Mouse (Mus musculus): Measurements from ENCODE around the gene Get4.

Gene Get4

GRCm38 (mm10) chr5:139285383-139286067 lies 33.4 kb downstream of the Get4 start:
- DNase-seq = no peak

GRCm38 (mm10) chr5:139286142-139286941 lies 34.2 kb downstream of the Get4 start:
- no peak for DNase-seq

GRCm38 (mm10) chr5:139287099-139287498 lies 35.0 kb downstream of the Get4 start:
- no peak for DNase-seq

GRCm38 (mm10) chr5:139287787-139288186 lies 35.7 kb downstream of the Get4 start:
- no peak for DNase-seq

- DNase-seq = no peak
Observed at GRCm38 (mm10) chr5:139288591-139288990, 36.5 kb downstream of the Get4 start.

GRCm38 (mm10) chr5:139290467-139291259 lies 38.5 kb downstream of the Get4 start:
- DNase-seq = no peak

GRCm38 (mm10) chr5:139291811-139292560 lies 39.9 kb downstream of the Get4 start:
- DNase-seq = no peak

- no peak for DNase-seq
Observed at GRCm38 (mm10) chr5:139294089-139294488, 42.0 kb downstream of the Get4 start.

GRCm38 (mm10) chr5:139297092-139297491 lies 45.0 kb downstream of the Get4 start:
- no peak for DNase-seq

- no peak for DNase-seq
Observed at GRCm38 (mm10) chr5:139297745-139298144, 45.6 kb downstream of the Get4 start.

- DNase-seq = no peak
Observed at GRCm38 (mm10) chr5:139302101-139302500, 50.0 kb downstream of the Get4 start.

- no peak for DNase-seq
Observed at GRCm38 (mm10) chr5:139303646-139304061, 51.5 kb downstream of the Get4 start.

GRCm38 (mm10) chr5:139309946-139310345 lies 57.8 kb downstream of the Get4 start:
- DNase-seq = no peak

- no peak for DNase-seq
Observed at GRCm38 (mm10) chr5:139310477-139310876, 58.4 kb downstream of the Get4 start.

GRCm38 (mm10) chr5:139311822-139312221 lies 59.7 kb downstream of the Get4 start:
- DNase-seq = no peak

GRCm38 (mm10) chr5:139313536-139313935 lies 61.4 kb downstream of the Get4 start:
- no peak for DNase-seq

- DNase-seq = no peak
Observed at GRCm38 (mm10) chr5:139314941-139315642, 63.0 kb downstream of the Get4 start.

- peak in 1 of 2 experiments; percentile 37 for DNase-seq
Observed at GRCm38 (mm10) chr5:139316982-139317675, 65.0 kb downstream of the Get4 start.

GRCm38 (mm10) chr5:139317751-139318504 lies 65.8 kb downstream of the Get4 start:
- peak; percentile 40 to 56 for DNase-seq
